8 mouse cellular contexts compared by ENCODE assay signal in genomic region chr5:125390906-125391477, GRCm38 (mm10). TPM values are rescaled to one million over a fixed set of nuclear protein-coding genes. Genes with fewer than 3 reads are reported as not detected.
A peak's percentile ranks its signal among the peaks of the same experiment; 100 is the strongest.
DNase-seq lines count a peak whose midpoint lies in the region; ATAC-seq and TF ChIP-seq lines count a peak whose summit lies in the region.

No protein-coding gene starts in this region.

- H3K27ac ChIP-seq in kidney, embryonic 14.5 days (ENCODE audit: low read depth, low read length) = peak overlapping the region; percentile 27; the same call in 1 of the 2 replicates
- peak overlapping the region; percentile 98 for H3K27ac ChIP-seq in bone marrow macrophage, adult 2 months (ENCODE audit: insufficient read depth, low read depth, low read length)
- peak overlapping the region; percentile 99 for H3K27ac ChIP-seq in embryonic facial prominence, embryonic 15.5 days (replicated peaks)
- H3K27ac ChIP-seq in liver, embryonic 15.5 days (replicated peaks) = peak overlapping the region; percentile 97

- peaks cover 5% of the 10 kb centered on the region for H3K36me3 ChIP-seq in kidney, embryonic 14.5 days (ENCODE audit: control insufficient read depth, insufficient read depth, low read length)
- peaks cover under 1% of the 10 kb centered on the region for H3K36me3 ChIP-seq in embryonic facial prominence, embryonic 15.5 days
- peaks cover 12% of the 10 kb centered on the region for H3K36me3 ChIP-seq in liver, embryonic 15.5 days (replicated peaks)

- no peak for ATAC-seq in kidney, embryonic 14.5 days (ENCODE audit: low FRiP score, low TSS enrichment)
- no peak for ATAC-seq in embryonic facial prominence, embryonic 15.5 days (ENCODE audit: insufficient number of reproducible peaks, low FRiP score, low TSS enrichment, low read depth)
- no peak for ATAC-seq in liver, embryonic 15.5 days (ENCODE audit: insufficient read depth)
- no peak for ATAC-seq in CD4-positive, CD25-positive, alpha-beta regulatory T cell, adult 4 months
- no peak for ATAC-seq in activated CD4-positive, CD25-positive, alpha-beta regulatory T cell, adult 4 months
- ATAC-seq in megakaryocyte progenitor cell, adult 5-6 weeks (replicated peaks; ENCODE audit: poor library complexity) = no peak

- H3K27me3 ChIP-seq in kidney, embryonic 14.5 days (ENCODE audit: control insufficient read depth, insufficient read depth, low read length) = no peaks in the 10 kb centered on the region
- no peaks in the 10 kb centered on the region for H3K27me3 ChIP-seq in embryonic facial prominence, embryonic 15.5 days
- no peaks in the 10 kb centered on the region for H3K27me3 ChIP-seq in liver, embryonic 15.5 days

- DNase-seq in kidney, postnatal 14 days = no peak

- H3K4me1 ChIP-seq in kidney, embryonic 14.5 days (ENCODE audit: control insufficient read depth, insufficient read depth, low read length) = peaks cover 20% of the 10 kb centered on the region; the same call in 1 of the 2 replicates
- peaks cover 31% of the 10 kb centered on the region for H3K4me1 ChIP-seq in bone marrow macrophage, adult 2 months (ENCODE audit: control insufficient read depth, insufficient read depth, low read length)
- peaks cover 52% of the 10 kb centered on the region for H3K4me1 ChIP-seq in embryonic facial prominence, embryonic 15.5 days
- H3K4me1 ChIP-seq in liver, embryonic 15.5 days (replicated peaks) = peaks cover 55% of the 10 kb centered on the region

- TF ChIP-seq POLR2A in bone marrow macrophage, adult 2 months (IDR thresholded peaks at IDR 0.05; ENCODE audit: borderline replicate concordance, low read depth, low read length) = no peak

- WGBS in kidney, embryonic 14.5 days = 92% methylated on average over 3 of the region's 3 CpGs
- 85% methylated on average over 3 of the region's 3 CpGs for WGBS in embryonic facial prominence, embryonic 15.5 days
- 85% methylated on average over 3 of the region's 3 CpGs for WGBS in liver, embryonic 15.5 days (ENCODE audit: insufficient replicate concordance)

- no peak overlapping the region for H3K4me3 ChIP-seq in kidney, embryonic 14.5 days (ENCODE audit: low read length)
- H3K4me3 ChIP-seq in bone marrow macrophage, adult 2 months (ENCODE audit: insufficient read depth, low read length) = peak overlapping the region; percentile 22
- H3K4me3 ChIP-seq in embryonic facial prominence, embryonic 15.5 days (replicated peaks) = no peak overlapping the region
- H3K4me3 ChIP-seq in liver, embryonic 15.5 days (replicated peaks) = no peak overlapping the region

- TF ChIP-seq CTCF in bone marrow macrophage, adult 2 months (IDR thresholded peaks at IDR 0.05; ENCODE audit: low read depth, low read length) = no peak

- H3K4me2 ChIP-seq in kidney, embryonic 14.5 days (replicated peaks; ENCODE audit: low read depth, low read length) = no peak overlapping the region
- H3K4me2 ChIP-seq in embryonic facial prominence, embryonic 15.5 days (replicated peaks) = no peak overlapping the region
- no peak overlapping the region for H3K4me2 ChIP-seq in liver, embryonic 15.5 days

- H3K9me3 ChIP-seq in kidney, embryonic 14.5 days (ENCODE audit: control insufficient read depth, low read length) = no peaks in the 10 kb centered on the region
- no peaks in the 10 kb centered on the region for H3K9me3 ChIP-seq in embryonic facial prominence, embryonic 15.5 days (replicated peaks)
- no peaks in the 10 kb centered on the region for H3K9me3 ChIP-seq in liver, embryonic 15.5 days (replicated peaks)

- H3K9ac ChIP-seq in kidney, embryonic 14.5 days (ENCODE audit: low read depth, low read length) = no peak overlapping the region
- H3K9ac ChIP-seq in embryonic facial prominence, embryonic 15.5 days = no peak overlapping the region
- H3K9ac ChIP-seq in liver, embryonic 15.5 days = no peak overlapping the region

RNA-seq across cellular contexts. Expression of gene Ubc, which starts 1.0 kb away (rescaled TPM):
- polyA plus RNA-seq in kidney, embryonic 14.5 days (2014; fragmentation: Nextera tagmentation; extraction: Ambion mirVana) = 715 and 1,051 TPM in 2 replicates
- 808 and 810 TPM in 2 replicates for polyA plus RNA-seq in bone marrow macrophage, adult 2 months (2012; ENCODE audit: insufficient read depth, insufficient read length, missing spikeins)
- polyA plus RNA-seq in embryonic facial prominence, embryonic 15.5 days (2015; fragmentation: Nextera tagmentation; extraction: Ambion mirVana) = 1,092 and 1,100 TPM in 2 replicates
- 563 and 623 TPM in 2 replicates for polyA plus RNA-seq in liver, embryonic 15.5 days (2015; fragmentation: Nextera tagmentation; extraction: Ambion mirVana)
- 1,000 to 10,000 TPM in 1 of 2 experiments, 100 to 1,000 TPM in 1; 954 to 1,216 TPM for polyA plus RNA-seq in CD4-positive, CD25-positive, alpha-beta regulatory T cell, adult 4 months (2017; shearing (Covaris generic))
- polyA plus RNA-seq in activated CD4-positive, CD25-positive, alpha-beta regulatory T cell, adult 4 months (2017; shearing (Covaris generic)) = 1,000 to 10,000 TPM in 1 of 2 experiments, 100 to 1,000 TPM in 1; 706 to 1,210 TPM
- total RNA-seq in megakaryocyte progenitor cell, adult 5-6 weeks (2015) = 172 and 201 TPM in 2 replicates
- 204 and 293 TPM in 2 replicates for total RNA-seq in megakaryocyte progenitor cell, adult 5-6 weeks (2017)

RNA-seq across cellular contexts. Expression of gene Gm10382, which starts 1.9 kb away (rescaled TPM):
- 0.16 and 0.41 TPM in 2 replicates for polyA plus RNA-seq in kidney, embryonic 14.5 days (2014; fragmentation: Nextera tagmentation; extraction: Ambion mirVana)
- not detected in 2 replicates for polyA plus RNA-seq in bone marrow macrophage, adult 2 months (2012; ENCODE audit: insufficient read depth, insufficient read length, missing spikeins)
- polyA plus RNA-seq in embryonic facial prominence, embryonic 15.5 days (2015; fragmentation: Nextera tagmentation; extraction: Ambion mirVana) = 0.32 and 0.48 TPM in 2 replicates
- polyA plus RNA-seq in liver, embryonic 15.5 days (2015; fragmentation: Nextera tagmentation; extraction: Ambion mirVana) = 0.31 and 0.35 TPM in 2 replicates
- polyA plus RNA-seq in CD4-positive, CD25-positive, alpha-beta regulatory T cell, adult 4 months (2017; shearing (Covaris generic)) = 1 to 10 TPM in 1 of 2 experiments, under 1 TPM in 1; 0.70 to 1.0 TPM
- 1 to 10 TPM in 1 of 2 experiments, under 1 TPM in 1; 0.68 to 1.1 TPM for polyA plus RNA-seq in activated CD4-positive, CD25-positive, alpha-beta regulatory T cell, adult 4 months (2017; shearing (Covaris generic))
- not detected in 2 replicates for total RNA-seq in megakaryocyte progenitor cell, adult 5-6 weeks (2015)
- 0.91 and 1.3 TPM in 2 replicates for total RNA-seq in megakaryocyte progenitor cell, adult 5-6 weeks (2017)

RNA-seq across cellular contexts. Expression of gene Dhx37, which starts 42.9 kb away (rescaled TPM):
- 7.7 and 14.4 TPM in 2 replicates for polyA plus RNA-seq in kidney, embryonic 14.5 days (2014; fragmentation: Nextera tagmentation; extraction: Ambion mirVana)
- 13.1 and 18.4 TPM in 2 replicates for polyA plus RNA-seq in bone marrow macrophage, adult 2 months (2012; ENCODE audit: insufficient read depth, insufficient read length, missing spikeins)
- 11.3 and 12.7 TPM in 2 replicates for polyA plus RNA-seq in embryonic facial prominence, embryonic 15.5 days (2015; fragmentation: Nextera tagmentation; extraction: Ambion mirVana)
- polyA plus RNA-seq in liver, embryonic 15.5 days (2015; fragmentation: Nextera tagmentation; extraction: Ambion mirVana) = 4.8 and 4.9 TPM in 2 replicates
- polyA plus RNA-seq in CD4-positive, CD25-positive, alpha-beta regulatory T cell, adult 4 months (2017; shearing (Covaris generic)) = 1 to 10 TPM; 8.4 to 8.6 TPM
- polyA plus RNA-seq in activated CD4-positive, CD25-positive, alpha-beta regulatory T cell, adult 4 months (2017; shearing (Covaris generic)) = 10 to 100 TPM in 1 of 2 experiments, 1 to 10 TPM in 1; 6.1 to 13.8 TPM
- total RNA-seq in megakaryocyte progenitor cell, adult 5-6 weeks (2015) = 18.9 and 20.0 TPM in 2 replicates
- total RNA-seq in megakaryocyte progenitor cell, adult 5-6 weeks (2017) = 47.9 and 56.5 TPM in 2 replicates

RNA-seq across cellular contexts. Expression of gene Scarb1, which starts 50.1 kb away (rescaled TPM):
- polyA plus RNA-seq in kidney, embryonic 14.5 days (2014; fragmentation: Nextera tagmentation; extraction: Ambion mirVana) = 34.8 and 48.8 TPM in 2 replicates
- 101 and 120 TPM in 2 replicates for polyA plus RNA-seq in bone marrow macrophage, adult 2 months (2012; ENCODE audit: insufficient read depth, insufficient read length, missing spikeins)
- polyA plus RNA-seq in embryonic facial prominence, embryonic 15.5 days (2015; fragmentation: Nextera tagmentation; extraction: Ambion mirVana) = 61.0 and 64.7 TPM in 2 replicates
- polyA plus RNA-seq in liver, embryonic 15.5 days (2015; fragmentation: Nextera tagmentation; extraction: Ambion mirVana) = 76.6 and 87.3 TPM in 2 replicates
- polyA plus RNA-seq in CD4-positive, CD25-positive, alpha-beta regulatory T cell, adult 4 months (2017; shearing (Covaris generic)) = 10 to 100 TPM in 1 of 2 experiments, 1 to 10 TPM in 1; 5.9 to 11.6 TPM
- 1 to 10 TPM; 8.8 to 9.4 TPM for polyA plus RNA-seq in activated CD4-positive, CD25-positive, alpha-beta regulatory T cell, adult 4 months (2017; shearing (Covaris generic))
- 58.9 and 60.4 TPM in 2 replicates for total RNA-seq in megakaryocyte progenitor cell, adult 5-6 weeks (2015)
- 52.3 and 59.6 TPM in 2 replicates for total RNA-seq in megakaryocyte progenitor cell, adult 5-6 weeks (2017)

RNA-seq across cellular contexts. Expression of gene Bri3bp, which starts 50.4 kb away (rescaled TPM):
- polyA plus RNA-seq in kidney, embryonic 14.5 days (2014; fragmentation: Nextera tagmentation; extraction: Ambion mirVana) = 29.6 and 39.8 TPM in 2 replicates
- polyA plus RNA-seq in bone marrow macrophage, adult 2 months (2012; ENCODE audit: insufficient read depth, insufficient read length, missing spikeins) = 11.6 and 11.8 TPM in 2 replicates
- 34.1 and 37.6 TPM in 2 replicates for polyA plus RNA-seq in embryonic facial prominence, embryonic 15.5 days (2015; fragmentation: Nextera tagmentation; extraction: Ambion mirVana)
- 23.5 and 25.8 TPM in 2 replicates for polyA plus RNA-seq in liver, embryonic 15.5 days (2015; fragmentation: Nextera tagmentation; extraction: Ambion mirVana)
- polyA plus RNA-seq in CD4-positive, CD25-positive, alpha-beta regulatory T cell, adult 4 months (2017; shearing (Covaris generic)) = 1 to 10 TPM; 4.3 to 7.5 TPM
- 10 to 100 TPM; 13.7 to 14.3 TPM for polyA plus RNA-seq in activated CD4-positive, CD25-positive, alpha-beta regulatory T cell, adult 4 months (2017; shearing (Covaris generic))
- total RNA-seq in megakaryocyte progenitor cell, adult 5-6 weeks (2015) = 53.2 and 60.7 TPM in 2 replicates
- 27.7 and 31.0 TPM in 2 replicates for total RNA-seq in megakaryocyte progenitor cell, adult 5-6 weeks (2017)

Comparison
In these comparisons a context has a peak if more than half of its experiments do, and no peak if none do; other contexts are left out.
1. H3K27ac ChIP-seq: peak in every context shown above with its lines; median percentile 99 in embryonic facial prominence, embryonic 15.5 days; 98 in bone marrow macrophage, adult 2 months; 97 in liver, embryonic 15.5 days; 27 in kidney, embryonic 14.5 days.